Mouse (Mus musculus) granulocyte monocyte progenitor cell, adult 5-6 weeks (primary cell): ENCODE results near the gene Rapgef1. TPM values are rescaled to one million over a fixed set of nuclear protein-coding genes. Genes with fewer than 3 reads are reported as not detected.
"Not testable (repeated sequence)": the region's sequence is repeated elsewhere in the genome, so short reads cannot be mapped to it uniquely, and the experiment has no call there.

Source experiments
- ATAC-seq: replicated peaks from 2 replicates; pipeline ENCODE4 v1.8.0; 2016; ENCODE audit warnings: mild to moderate bottlenecking, moderate TSS enrichment, inconsistent platforms; ENCODE audit not compliant: poor library complexity, severe bottlenecking
- total RNA-seq, 2 experiments: library from RNA; stranded (forward) in 1 of 2; stranded (reverse) in 1 of 2; fragments of 200-712, 200-1000 nt in 1 of 2; fragments of >200 nt in 1 of 2; fragmentation: Nextera tagmentation in 1 of 2; gene quantifications; 2 replicates each; pipeline ENCODE4 v1.2.3; 2014 to 2017

The Rapgef1 gene
- total RNA-seq, 2 experiments from 2014 or later, result 21.9 to 31.9 TPM

DNA sequence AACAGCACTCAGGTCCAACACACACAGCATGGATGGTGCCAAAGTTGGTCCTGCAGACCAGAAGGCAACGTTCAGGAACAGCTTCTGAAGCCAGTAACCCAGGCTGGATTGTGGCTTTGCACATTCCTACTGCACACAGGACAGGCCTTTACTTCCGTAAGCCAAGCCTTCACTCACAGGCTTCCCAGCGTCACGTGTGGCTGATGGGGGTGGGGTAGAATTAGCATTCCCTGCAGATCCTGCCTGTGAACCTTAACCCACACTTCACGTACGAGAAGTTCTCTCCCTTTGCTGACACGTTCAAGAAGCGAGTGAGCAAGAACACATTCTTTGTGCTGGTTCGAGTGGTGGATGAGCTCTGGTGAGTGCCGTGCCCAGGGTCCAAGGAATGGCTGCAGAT is 113.0 kb downstream of the Rapgef1 start:
- no peak for ATAC-seq

DNA sequence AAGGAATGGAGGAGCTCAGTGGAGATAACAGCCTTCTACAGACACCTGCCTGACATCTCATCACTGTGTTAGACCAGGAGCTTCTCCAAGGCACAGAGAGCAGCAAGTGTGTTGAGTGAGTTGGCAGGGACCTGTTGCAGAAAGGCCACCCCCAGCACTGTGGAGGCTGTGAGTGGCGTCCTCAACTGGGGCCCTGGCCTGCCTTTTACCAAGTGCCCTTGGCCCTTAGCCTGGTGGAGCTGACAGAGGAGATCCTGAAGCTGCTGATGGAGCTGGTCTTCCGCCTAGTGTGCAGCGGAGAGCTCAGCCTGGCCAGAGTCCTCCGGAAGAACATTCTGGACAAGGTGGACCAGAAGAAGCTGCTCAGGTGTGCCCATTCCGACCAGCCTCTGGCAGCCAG is 113.8 kb downstream of the Rapgef1 start:
- ATAC-seq, result no peak

DNA sequence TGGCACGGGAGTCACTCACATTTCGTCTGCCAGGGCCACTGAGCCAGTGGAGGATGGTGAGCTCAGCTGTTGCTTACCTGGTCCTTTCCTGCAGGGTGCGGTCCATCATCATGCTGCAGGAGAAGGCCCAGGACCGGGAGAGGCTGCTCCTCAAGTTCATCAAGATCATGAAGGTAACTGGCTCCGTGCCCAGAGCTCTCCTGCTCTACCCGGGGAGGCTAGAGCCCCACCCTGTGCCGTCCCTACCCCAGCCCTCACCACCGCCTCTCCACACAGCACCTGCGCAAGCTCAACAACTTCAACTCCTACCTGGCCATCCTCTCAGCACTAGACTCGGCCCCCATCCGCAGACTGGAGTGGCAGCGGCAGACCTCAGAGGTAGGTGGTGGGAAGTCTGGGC is 116.2 kb downstream of the Rapgef1 start:
- ATAC-seq, result no peak

DNA sequence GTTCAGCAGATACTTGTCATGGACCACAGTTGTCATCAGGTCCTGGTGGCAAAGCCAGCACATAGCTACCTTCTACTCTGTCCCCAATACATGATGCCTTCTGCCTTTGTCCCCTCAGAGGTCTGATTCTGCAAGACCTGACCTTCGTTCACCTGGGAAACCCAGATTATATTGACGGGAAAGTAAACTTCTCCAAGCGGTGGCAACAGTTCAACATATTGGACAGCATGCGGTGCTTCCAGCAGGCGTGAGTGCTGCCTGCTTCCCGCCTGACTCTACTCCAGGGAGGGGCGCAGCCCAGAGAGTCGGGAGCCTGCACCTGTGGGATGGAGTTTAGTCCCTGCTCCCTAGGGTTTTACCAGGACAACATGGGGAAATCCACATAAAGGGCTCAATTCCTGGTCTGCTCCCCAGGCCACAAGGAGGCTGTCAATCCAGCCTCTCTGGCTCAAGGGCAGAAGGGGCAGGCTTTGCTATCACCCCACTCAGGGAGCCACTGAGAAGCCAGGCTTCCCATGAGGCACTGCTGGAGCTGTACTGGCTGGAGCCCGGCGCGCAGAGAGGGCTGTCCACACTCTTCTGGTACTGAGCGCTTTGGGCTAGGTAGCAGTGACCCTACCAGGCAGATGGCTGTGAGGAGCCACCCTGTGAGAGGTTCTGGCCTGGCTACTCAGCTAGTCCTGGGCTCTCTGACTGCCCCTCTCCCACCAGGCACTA is 117.8 kb downstream of the Rapgef1 start:
- ATAC-seq, result no peak

DNA sequence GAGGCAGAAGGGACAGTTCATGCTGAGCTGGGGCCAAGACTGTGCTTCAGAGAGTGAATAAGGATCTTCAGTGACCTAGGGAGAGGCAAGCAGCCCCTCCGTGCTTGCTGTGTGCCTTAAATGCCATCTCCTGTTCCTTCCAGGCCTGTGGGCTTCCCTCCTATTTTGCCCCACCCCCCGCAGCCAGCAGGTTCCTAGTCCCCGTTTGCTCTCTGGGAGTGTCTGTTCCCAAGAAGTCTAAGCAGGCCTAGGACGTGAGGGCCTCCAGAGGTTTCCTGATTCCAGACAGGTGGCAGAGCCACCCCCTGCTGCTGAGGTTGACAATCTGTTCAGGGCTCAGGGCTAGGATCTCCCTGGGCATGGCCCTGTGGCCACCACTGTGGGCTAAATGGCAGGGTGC is 119.3 kb downstream of the Rapgef1 start:
- ATAC-seq, result peak; percentile 12

DNA sequence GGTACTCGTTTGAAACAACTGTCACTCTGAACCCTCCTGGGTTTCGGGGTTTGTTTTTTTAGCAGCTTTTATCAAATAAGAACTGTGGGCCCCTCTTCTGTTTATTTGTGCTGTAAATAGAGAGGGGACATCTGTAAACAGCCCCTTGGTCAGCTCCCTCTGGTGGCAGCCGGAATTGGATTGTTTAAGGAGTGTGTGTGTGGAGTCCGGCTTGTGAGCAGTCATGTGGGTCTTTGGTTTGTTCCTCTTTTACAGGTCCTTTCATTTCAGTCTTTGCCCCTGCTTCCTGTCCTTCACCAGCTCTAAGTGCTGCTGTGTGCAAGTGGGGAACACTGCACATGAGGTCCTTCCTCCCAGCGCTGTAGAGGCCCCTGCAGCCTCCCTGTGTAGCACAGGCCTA is 119.8 kb downstream of the Rapgef1 start:
- peak; percentile 94 for ATAC-seq

DNA sequence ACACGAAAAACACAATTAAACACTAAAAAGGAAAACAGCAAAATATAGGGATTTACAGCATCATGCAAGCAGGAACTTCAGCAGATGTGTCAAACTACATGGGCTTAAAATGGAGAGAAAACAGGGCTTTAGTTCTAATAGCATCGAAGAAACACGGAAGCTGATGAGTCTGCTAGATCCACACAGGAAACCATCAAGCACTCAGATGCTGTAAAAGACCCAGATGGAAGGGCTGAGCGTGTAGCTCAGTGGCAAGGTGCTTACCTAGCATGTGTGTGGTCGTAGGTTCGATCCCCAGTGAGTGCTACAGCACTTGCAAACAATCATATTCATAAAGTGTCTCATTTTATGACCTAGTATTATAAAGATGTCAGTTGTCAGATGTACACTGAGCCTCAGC is 121.7 kb downstream of the Rapgef1 start:
- no peak for ATAC-seq

DNA sequence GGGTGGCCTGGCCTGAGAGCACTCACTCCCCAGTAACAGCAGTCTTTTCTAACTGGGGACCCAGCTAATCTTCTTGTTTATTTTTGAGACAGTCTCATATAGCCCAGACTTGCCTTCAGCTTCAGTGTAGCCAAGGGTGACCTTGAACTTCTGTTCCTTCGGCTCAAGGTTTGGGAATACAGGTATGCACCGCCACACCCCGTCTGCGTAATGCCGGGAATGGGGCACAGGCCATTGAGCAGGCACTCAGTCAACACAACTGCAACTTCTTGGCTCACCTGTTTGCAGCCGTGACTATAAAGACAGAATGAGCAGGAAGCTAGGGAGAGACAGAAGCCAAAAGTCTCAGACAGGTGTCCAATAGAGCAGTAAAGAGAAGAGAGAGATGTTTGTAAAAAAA is 124.7 kb downstream of the Rapgef1 start:
- ATAC-seq, result no peak

DNA sequence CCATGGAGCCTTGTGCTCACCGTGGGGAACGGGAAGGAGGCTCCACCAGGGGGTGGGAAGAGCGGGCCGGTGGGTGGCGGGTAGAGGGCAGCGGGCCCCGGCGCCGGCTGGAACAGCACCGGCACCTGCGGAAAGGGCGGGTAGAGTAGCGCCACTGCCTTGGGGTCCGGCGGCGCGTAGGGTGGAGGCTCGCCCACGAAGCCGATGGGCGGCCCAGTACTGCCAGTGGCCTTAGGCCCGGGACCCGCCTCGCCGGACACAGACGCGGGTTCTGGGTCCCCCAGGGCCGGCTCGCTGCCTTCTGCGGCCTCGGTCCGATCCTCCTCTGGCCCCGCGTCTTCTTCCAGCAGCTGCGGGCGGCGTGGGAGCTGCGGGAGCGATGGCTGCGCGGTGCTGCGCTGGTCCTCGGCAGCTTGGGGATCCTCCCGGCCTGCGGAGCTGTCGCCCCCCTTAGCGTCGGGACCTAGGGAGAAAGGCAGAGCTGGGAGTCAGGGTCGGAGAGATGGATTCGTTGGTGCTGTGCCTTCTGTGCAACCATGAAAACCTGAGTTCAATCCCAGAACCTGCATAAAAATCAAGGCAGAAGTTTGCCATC is 127.8 kb downstream of the Rapgef1 start:
- peak; percentile 40 for ATAC-seq

DNA sequence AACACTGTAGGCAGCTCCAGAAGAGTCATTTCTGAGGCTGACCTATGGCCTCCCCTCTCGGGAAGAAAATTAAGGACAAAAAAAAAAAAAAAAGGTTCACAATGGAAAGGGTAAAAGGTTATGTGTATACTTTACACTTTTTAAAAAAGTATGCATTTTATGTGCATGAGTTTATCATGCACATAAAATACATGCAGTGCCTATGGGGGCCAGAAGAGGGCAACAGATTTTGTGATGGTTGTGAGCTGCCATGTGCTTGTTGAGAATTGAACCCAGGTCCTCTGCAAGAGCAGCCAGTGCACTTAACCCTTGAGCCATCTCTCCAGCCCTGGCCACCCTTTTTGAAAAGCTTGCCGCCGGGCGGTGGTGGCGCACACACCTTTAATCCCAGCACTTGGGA is 128.3 kb downstream of the Rapgef1 start:
- ATAC-seq, result no peak

DNA sequence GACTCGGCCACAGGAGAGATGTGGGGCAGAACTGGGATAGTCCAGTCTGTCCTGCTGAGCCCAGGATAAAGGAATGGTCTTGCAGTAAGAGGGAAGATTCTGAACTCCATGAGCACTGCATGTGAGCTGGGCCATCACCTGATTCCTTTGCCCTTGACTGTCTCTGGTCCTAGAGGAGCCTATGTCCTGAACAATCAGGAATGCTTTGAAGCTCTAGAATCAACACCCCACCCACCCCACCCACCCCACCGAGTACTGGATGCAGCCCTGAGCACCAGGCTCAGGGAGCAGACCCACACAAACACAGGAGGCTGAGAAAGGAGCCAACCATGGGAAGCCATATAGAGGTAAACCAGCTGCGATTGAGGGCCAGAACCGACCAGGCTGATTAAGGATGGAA is 129.0 kb downstream of the Rapgef1 start:
- ATAC-seq, result no peak

DNA sequence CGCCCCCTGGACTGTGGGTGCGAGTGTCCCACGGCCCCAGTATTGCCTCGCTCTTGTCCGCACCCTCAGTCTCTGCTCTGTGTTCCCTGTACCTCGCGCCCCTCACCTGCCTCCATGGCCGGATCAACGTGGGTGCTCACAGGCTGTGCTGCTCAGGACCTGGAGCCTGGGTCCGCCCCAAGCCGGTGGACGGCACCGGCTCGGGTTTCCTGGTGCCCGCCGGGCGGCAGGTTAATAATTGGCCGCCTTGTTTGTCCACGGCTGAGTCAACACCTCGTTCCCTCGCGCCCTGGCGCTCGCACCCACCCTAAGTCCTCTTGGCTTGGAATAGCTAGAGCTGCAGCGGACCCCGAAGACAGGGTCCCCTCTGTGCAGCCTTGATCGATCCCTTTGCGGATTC is 132.0 kb downstream of the Rapgef1 start, which contains the start of gene Gm13420:
Gene Gm13420 (minus strand): TSS at position 189 of the 400 bp plus-strand sequence.
- no peak for ATAC-seq

DNA sequence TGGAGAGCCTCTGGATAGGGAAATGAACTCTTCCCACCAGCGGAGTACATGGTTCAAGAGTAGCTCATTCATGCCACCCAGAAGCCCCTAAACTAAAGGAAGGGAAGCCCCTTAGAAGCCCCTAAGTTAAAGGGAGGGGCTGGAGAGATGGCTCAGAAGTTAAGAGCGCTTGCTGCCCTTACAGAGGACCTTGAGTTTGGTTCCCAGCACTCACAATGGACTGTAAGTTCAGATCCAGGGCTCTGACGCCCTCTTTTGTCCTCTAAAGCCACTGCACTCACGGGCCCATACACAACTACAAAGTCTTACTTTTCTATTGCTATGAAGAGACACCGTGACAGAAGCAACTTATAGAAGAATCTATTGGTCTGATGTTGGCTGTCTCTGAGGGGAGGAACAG is 132.9 kb downstream of the Rapgef1 start:
- ATAC-seq, result no peak

DNA sequence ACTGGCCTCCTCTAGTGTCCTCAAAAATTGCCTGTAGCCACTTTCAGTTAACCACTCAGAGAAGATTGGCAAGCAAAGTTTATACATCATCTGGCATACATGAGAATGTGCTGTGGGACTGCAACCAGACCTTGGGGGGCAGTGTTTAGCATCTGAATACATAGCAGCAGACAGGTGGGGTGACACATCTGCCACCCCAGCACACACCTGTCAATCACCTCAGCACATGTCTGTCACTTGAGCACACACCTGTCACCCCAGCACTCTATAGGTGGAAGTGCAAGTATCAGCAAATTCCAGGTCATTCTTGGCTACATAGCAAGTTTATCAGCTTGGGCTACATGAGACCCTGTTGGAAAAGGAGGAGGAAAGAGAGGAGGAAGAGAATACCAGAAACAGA is 136.2 kb downstream of the Rapgef1 start:
- no peak for ATAC-seq

DNA sequence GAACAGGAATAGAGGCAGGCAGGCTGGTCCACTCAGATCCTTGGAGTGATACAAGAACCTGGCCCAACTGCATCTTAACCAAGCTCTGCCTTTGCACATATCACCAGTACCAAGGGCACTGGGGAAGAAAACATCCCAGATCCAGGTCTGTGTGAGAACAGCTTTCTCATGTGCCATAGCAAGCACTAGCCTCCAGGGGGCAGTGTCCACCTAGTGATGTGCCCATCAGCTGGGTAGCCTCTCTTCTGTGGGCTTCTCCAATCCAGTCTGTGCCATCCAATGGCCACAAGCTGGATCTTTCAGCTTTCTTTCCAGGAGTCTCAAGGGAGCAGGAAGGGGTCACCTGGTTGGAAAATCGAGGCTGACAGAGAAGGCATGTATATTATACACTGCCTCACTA is 145.3 kb downstream of the Rapgef1 start:
- ATAC-seq, result peak; percentile 94

DNA sequence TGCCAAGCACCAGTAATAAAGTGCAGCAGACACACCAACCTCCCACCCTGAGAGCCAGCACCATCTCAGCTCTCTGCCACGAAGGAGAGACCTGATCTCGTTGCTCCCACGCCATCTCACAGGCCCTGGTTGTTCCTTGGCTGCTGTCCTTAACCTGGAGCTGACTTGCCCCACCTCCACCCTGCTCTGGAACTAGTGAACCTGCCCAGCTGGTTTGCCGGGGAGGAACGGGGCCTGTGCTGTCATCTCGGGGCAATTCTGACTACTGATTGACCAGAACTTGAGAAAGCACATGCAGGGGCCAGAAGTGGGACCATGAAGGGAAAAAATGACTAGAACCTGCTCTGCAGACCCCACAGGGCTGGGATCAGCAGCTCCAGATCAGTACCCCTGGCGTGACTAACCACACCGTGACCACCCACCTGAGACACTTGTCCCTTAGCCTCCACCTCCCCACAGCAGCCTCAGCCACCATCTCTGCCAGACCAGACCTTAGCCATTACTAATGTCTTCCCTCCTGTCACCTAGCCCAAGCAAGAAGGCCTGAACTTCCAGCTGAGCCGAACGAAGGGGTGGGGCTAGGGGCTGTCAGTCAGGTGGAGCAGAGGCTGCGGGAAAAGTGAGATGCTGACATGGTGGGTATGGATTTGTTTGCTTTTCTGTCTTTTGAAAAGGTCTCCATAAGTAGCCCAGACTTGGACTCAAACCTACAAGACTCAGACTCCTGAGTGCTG is 148.6 kb downstream of the Rapgef1 start:
- no peak for ATAC-seq

DNA sequence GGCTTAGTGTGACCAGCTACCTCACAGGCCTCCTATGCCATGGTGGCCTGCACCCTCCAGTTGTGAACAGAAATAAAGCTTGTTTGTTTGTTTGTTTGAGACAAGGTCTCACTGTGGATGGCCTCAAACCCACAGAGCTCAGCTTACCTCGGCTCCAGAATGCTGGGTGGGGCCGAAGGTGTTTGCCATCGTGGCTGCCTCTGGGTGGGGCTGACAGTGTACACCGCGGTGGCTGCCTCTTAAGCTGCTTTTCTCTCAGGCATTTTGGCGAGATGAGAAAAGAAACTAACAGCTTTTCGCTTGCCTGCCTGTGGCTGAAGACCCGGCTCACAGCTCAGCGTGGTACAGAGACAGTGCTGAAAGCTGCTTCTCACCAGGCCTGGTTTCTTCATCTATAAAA is 149.4 kb downstream of the Rapgef1 start:
- no peak for ATAC-seq

DNA sequence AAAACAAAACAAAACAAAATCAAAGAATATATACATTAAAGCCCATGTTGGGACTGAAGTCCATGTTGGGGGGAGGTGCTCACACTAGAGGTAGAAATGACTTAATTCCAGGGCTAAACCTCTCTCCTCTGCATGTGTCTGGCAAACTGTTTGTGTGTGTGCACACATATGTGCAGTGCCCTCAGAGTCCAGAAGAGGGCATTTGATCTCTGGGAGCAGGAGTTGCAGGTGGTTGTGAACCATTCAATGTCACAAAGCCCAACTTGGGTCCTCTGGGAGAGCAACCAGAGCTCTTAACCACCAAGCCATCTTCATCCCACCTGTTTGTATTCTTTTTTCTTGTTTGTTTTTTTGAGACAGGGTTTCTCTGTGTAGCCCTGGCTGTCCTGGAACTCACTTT is 150.6 kb downstream of the Rapgef1 start:
- no peak for ATAC-seq

DNA sequence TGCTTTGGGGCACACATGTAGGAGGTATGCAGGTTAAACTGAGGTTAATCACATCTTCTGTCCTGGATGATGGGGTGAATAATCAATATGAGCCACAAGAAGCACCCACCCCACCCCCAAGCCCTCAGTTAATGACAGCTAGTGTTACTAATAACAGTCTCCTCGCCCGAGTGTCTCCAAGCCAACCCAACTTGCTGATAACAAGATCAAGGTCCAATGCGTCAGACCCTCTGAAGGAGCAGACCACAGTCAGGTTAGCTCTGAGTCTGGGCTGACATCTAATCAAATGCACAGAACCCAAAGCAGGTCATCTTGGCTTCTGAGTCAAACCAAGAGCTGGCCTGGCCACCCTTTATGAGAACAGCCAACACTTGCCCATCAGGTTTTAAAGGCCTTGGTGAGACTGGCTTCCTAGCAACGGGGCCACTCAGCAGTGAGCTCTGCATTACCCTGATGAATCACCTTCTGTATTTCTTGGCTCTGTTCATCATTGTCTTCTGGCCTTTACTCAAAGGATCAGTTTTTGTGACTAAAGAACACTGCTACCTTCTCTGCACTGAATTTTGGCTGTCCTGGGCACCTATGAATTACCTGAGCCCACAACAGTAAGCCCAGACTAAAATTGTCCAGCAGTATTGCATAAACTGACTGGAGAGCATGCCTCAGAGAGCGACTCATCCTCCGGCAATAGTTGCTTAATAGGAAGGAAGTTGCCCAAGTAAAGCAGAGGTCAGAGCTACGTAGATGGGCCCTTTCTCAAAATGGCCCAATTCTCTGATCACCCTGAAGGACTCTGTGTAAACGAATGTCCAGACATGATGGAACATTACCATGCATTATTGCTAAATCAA is 152.3 kb downstream of the Rapgef1 start:
- ATAC-seq, result peak; percentile 93

DNA sequence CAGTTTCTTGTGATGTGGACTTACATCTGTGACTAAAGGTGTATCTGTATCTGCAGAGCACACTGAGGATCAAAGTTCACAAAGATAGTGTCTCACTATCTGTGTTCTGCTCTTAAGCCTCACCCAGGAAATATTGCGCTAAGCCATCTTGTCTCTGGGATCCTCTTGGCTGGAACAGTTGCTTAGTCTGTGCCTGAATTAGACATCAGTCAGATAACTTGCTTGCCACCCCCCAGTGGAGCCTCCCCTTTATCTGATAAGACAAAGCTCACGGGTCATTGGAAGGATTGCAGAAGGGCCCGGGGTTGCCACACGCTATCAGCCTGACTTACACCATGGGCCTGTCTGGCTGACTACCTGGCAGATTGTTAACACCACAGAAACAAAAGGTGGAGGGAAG is 153.8 kb downstream of the Rapgef1 start:
- peak; percentile 51 for ATAC-seq

DNA sequence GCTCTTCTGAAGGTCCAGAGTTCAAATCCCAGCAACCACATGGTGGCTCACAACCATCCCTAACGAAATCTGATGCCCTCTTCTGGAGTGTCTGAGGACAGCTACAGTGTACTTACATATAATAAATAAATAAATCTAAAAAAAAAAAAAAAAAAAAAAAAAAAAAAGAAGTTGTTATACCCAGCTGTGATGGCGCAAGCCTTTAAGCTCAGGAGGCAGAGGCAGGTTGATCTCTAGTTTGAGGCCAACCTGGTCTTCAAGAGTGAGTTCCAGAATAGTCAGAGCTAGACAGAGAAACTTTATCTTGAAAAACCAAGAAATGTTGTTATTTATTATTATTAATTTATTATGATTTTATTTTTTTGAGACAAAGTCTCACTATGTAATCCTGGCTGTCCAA is 161.7 kb downstream of the Rapgef1 start:
- ATAC-seq, result not testable (repeated sequence)
